Mouse (Mus musculus) midbrain, embryonic 16.5 days (tissue): ENCODE data around the gene Serpinb1a. TPM values are rescaled to one million over a fixed set of nuclear protein-coding genes. Genes with fewer than 3 reads are reported as not detected.

Experiments
- ATAC-seq: fragments of 200-750 bp; cut with Nextera tagmentation; 2 replicates; pipeline ENCODE4 v1.8.0; 2017; ENCODE audit warnings: moderate TSS enrichment
- H3K27ac ChIP-seq: fragments of 300-500 bp; sonication (generic); 2 replicates; pipeline ENCODE4 v1.5.1; 2014; ENCODE audit warnings: mild to moderate bottlenecking, low read length, mixed read lengths
- H3K27me3 ChIP-seq: fragments of 300-500 bp; sonication (generic); 2 replicates; pipeline ENCODE4 v1.6.1; 2014; ENCODE audit warnings: low read depth, low read length, mixed read lengths; ENCODE audit not compliant: control insufficient read depth, insufficient read depth
- H3K36me3 ChIP-seq: fragments of 300-500 bp; sonication (generic); 2 replicates; pipeline ENCODE4 v1.6.1; 2014; ENCODE audit warnings: mild to moderate bottlenecking, low read length, moderate library complexity, mixed read lengths; ENCODE audit not compliant: control insufficient read depth, insufficient read depth
- H3K4me1 ChIP-seq: fragments of 300-500 bp; sonication (generic); 2 replicates; pipeline ENCODE4 v1.6.1; 2014; ENCODE audit warnings: mild to moderate bottlenecking, low read length, mixed read lengths; ENCODE audit not compliant: control insufficient read depth, insufficient read depth
- H3K4me2 ChIP-seq: fragments of 300-500 bp; sonication (generic); 2 replicates; pipeline ENCODE4 v1.6.1; 2014; ENCODE audit warnings: mild to moderate bottlenecking, low read length, mixed read lengths
- H3K4me3 ChIP-seq: fragments of 300-500 bp; sonication (generic); 2 replicates; pipeline ENCODE4 v1.5.1; 2014; ENCODE audit warnings: low read depth, mild to moderate bottlenecking, low read length, moderate library complexity, mixed read lengths
- H3K9ac ChIP-seq: fragments of 300-500 bp; sonication (generic); 2 replicates; pipeline ENCODE4 v1.6.1; 2014; ENCODE audit warnings: low read depth, low read length, mixed read lengths
- H3K9me3 ChIP-seq: fragments of 300-500 bp; sonication (generic); replicated peaks from 2 replicates; pipeline ENCODE4 v1.6.1; 2014; ENCODE audit warnings: mild to moderate bottlenecking, low read length, mixed read lengths; ENCODE audit not compliant: control insufficient read depth, poor library complexity, severe bottlenecking
- WGBS: fragments of 180-500 bp; shearing (Covaris S2); extraction: QIAGEN DNeasy Blood & Tissue Kit; methylation state at CpG from one replicate; pipeline ENCODE4 v1.1.7; 2014; 5-methylcytosine and 5-hydroxymethylcytosine counted together
- polyA plus RNA-seq: library from polyadenylated mRNA; unstranded; fragments of >200 nt; fragmentation: Nextera tagmentation; extraction: Ambion mirVana; gene quantifications from 2 replicates; pipeline ENCODE4 v1.2.1, GENCODE M21; 2015

Gene Serpinb1a
- polyA plus RNA-seq, 1 experiment from 2014 or later = 2.3 TPM

- H3K4me3 ChIP-seq = no peak overlapping the region
- H3K36me3 ChIP-seq = no peaks in the 10 kb centered on the region
- no peak overlapping the region for H3K4me2 ChIP-seq
- H3K27me3 ChIP-seq = no peaks in the 10 kb centered on the region
- H3K9me3 ChIP-seq = no peaks in the 10 kb centered on the region
- H3K4me1 ChIP-seq = no peaks in the 10 kb centered on the region
- no peak for ATAC-seq
- no peak overlapping the region for H3K9ac ChIP-seq
- 69% methylated on average over 2 of the region's 2 CpGs for WGBS
- no peak overlapping the region for H3K27ac ChIP-seq
Measured at GRCm38 (mm10) chr13:32794619-32795018, 56.4 kb downstream of the Serpinb1a start.

Other genes starting within 250 kb of the Serpinb1a start
- 0.10 and 0.17 TPM in 2 replicates for gene Mylk4, start 67.2 kb downstream of the Serpinb1a start, polyA plus RNA-seq
- gene Wrnip1, start 49.1 kb downstream of the Serpinb1a start, polyA plus RNA-seq = 29.5 and 32.5 TPM in 2 replicates
- gene D930007J09Rik, start 48.3 kb downstream of the Serpinb1a start, polyA plus RNA-seq = not detected in 2 replicates
- gene Serpinb1c, start 47.0 kb upstream of the Serpinb1a start, polyA plus RNA-seq = not detected in 2 replicates
- 1.2 and 2.0 TPM in 2 replicates for gene Serpinb6b, start 114.0 kb upstream of the Serpinb1a start, polyA plus RNA-seq
- gene Serpinb9, start 152.1 kb upstream of the Serpinb1a start, polyA plus RNA-seq = 1.9 and 2.0 TPM in 2 replicates
- gene Serpinb9b, start 176.2 kb upstream of the Serpinb1a start, polyA plus RNA-seq = 0.13 and 0.30 TPM in 2 replicates
- gene Serpinb1b, start 227.4 kb upstream of the Serpinb1a start, polyA plus RNA-seq = 3.2 and 4.3 TPM in 2 replicates